Mouse (Mus musculus): ENCODE measurements around the gene Pln.
A peak's percentile ranks its signal among the peaks of the same experiment; 100 is the strongest.

The Pln gene

DNA sequence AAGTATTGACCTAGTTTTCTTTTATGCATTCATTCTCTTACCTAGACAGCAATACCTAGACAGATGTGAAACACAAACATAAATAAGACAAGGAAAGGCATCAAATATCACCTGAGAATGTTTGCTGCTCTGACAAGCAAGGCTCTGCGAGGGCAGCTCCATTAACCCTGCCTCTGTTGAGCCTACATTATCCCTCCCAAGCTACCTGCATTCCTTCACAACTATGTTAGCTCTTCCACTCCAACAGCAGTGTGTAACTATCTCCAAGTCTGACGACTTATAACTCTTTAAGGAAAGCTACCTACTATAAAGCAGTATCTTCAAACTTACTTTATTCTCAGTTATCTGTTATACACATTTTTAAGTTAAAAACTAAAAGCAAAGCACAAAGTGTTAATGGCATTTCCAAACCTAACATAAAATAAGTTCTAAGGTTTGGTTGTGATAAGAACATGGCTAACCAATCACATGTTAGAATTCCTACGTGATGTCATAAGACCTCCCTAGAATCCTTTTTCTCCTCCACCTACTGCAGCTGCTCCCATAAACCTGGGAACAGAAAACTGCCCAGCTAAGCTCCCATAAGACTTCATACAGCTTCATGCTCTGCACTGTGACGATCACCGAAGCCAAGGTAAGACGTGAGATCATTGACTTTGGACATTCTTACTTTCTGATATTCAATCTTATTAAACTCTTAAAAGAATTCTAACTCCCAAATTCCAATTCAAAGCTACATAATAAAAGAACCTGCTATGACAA lies at the start of gene Pln:
Gene Pln, plus strand, starts transcription at position 506 of the 762 bp plus-strand sequence.
- no peak for DNase-seq (ENCODE audit: low read depth in 1 of 2, low spot score in 2 of 2)

GRCm38 (mm10) chr10:53305867-53306266 lies 31.6 kb upstream of the Pln start:
- no peak for DNase-seq (ENCODE audit: low read depth in 1 of 2, low spot score in 2 of 2)

- no peak for DNase-seq (ENCODE audit: low read depth in 1 of 2, low spot score in 2 of 2)
Observed at GRCm38 (mm10) chr10:53306674-53307073, 30.8 kb upstream of the Pln start.

GRCm38 (mm10) chr10:53323367-53323766 lies 14.1 kb upstream of the Pln start:
- DNase-seq (ENCODE audit: low read depth in 1 of 2, low spot score in 2 of 2): no peak

GRCm38 (mm10) chr10:53324663-53325062 lies 12.8 kb upstream of the Pln start:
- no peak for DNase-seq (ENCODE audit: low read depth in 1 of 2, low spot score in 2 of 2)

DNA sequence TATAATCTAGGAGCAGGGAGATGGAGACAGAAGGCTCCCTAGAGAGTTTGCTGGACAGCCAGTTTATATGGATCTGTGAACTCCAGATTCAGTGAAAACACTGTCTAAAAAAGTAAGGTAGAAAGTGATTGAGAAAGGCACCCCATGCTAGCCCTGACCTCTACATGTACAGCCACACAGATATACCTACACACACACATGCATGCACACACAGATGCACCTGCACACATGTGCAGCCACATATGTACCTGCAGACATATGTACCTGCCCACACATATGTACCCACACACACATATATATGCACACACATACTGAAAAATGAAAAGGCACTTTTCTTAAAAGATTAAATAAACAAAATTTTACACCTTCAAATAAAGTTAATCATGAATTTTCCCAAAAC lies 11.1 kb upstream of the Pln start:
- no peak for DNase-seq (ENCODE audit: low read depth in 1 of 2, low spot score in 2 of 2)

- no peak for DNase-seq (ENCODE audit: low read depth in 1 of 2, low spot score in 2 of 2)
Observed at GRCm38 (mm10) chr10:53329257-53329656, 8.2 kb upstream of the Pln start.

GRCm38 (mm10) chr10:53332752-53333151 lies 4.7 kb upstream of the Pln start:
- no peak for DNase-seq (ENCODE audit: low read depth in 1 of 2, low spot score in 2 of 2)

DNA sequence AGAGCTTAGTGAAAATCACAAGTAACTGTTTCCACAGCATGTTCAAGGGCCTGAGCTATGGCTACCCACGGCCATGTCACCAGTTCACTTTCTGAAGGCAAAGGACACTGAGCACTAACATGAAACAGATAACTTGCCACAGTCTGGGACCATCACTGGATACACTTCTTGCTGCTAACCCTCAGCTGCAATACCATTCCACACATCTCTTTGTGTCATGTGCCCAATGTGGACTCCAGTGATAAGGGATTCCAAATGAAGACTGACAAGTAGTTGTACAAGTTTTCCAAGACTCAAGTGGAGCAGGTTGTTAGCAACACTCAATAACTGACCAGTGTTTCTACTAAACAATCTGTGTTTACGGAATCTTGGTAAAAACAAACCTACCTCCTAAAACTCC lies 2.2 kb upstream of the Pln start:
- DNase-seq (ENCODE audit: low read depth in 1 of 2, low spot score in 2 of 2): no peak

- DNase-seq (ENCODE audit: low read depth in 1 of 2, low spot score in 2 of 2): no peak
Observed at GRCm38 (mm10) chr10:53335974-53336373, 1.5 kb upstream of the Pln start.

GRCm38 (mm10) chr10:53339045-53339444 lies 1.6 kb downstream of the Pln start:
- no peak for DNase-seq (ENCODE audit: low read depth in 1 of 2, low spot score in 2 of 2)

DNA sequence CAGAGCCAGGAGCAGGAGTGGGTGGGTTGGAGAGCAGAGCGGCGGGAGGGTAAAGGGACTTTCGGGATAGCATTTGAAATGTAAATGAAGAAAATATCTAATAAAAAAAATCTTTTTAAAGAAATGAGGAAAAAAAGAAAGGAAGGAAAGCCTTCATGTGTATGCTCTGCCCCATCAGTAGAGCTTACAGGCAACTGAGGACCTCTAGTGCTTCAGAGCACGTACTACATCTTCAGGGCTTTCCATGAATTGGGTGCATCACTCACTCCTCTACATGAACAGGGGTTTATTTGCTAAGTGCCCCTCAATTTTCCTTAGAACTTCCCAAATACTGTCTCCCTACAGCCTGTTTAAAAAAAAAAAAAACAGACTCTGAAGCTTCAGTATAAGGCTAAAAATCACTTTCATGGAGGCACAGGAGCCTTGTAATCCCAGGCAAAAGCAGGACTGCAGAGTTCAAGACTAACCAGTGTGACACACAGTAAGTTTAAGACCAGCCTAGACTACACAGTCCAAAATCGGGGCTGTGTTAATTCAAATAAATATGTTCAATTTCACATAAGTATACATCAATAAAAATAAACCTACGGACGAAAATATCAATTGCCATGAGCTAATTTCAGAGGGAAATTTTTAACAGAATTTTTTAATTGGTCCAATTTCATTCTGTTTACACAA lies 4.0 kb downstream of the Pln start:
- DNase-seq (ENCODE audit: low read depth in 1 of 2, low spot score in 2 of 2): no peak

GRCm38 (mm10) chr10:53342166-53342728 lies 4.8 kb downstream of the Pln start:
- no peak for DNase-seq (ENCODE audit: low read depth in 1 of 2, low spot score in 2 of 2)

- no peak for DNase-seq (ENCODE audit: low read depth in 1 of 2, low spot score in 2 of 2)
Observed at GRCm38 (mm10) chr10:53343384-53343783, 5.9 kb downstream of the Pln start.

DNA sequence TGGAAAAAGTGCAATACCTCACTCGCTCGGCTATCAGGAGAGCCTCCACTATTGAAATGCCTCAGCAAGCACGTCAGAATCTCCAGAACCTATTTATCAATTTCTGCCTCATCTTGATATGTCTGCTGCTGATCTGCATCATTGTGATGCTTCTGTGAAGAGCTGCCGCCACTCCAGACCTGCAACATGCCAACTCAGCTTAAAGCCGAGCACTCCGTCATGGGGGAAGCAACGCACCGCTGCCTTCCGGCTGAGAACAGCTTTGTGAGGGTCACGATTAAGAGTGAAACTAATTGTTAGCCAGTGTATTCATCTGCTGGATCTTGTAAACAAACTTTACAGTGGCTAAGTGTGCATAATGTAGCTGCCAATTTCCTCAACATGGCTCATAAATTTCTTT lies 6.4 kb downstream of the Pln start:
- DNase-seq (ENCODE audit: low read depth in 1 of 2, low spot score in 2 of 2): no peak

- DNase-seq (ENCODE audit: low read depth in 1 of 2, low spot score in 2 of 2): no peak
Observed at GRCm38 (mm10) chr10:53345508-53345907, 8.0 kb downstream of the Pln start.

GRCm38 (mm10) chr10:53346506-53346905 lies 9.0 kb downstream of the Pln start:
- DNase-seq (ENCODE audit: low read depth in 1 of 2, low spot score in 2 of 2): no peak

DNA sequence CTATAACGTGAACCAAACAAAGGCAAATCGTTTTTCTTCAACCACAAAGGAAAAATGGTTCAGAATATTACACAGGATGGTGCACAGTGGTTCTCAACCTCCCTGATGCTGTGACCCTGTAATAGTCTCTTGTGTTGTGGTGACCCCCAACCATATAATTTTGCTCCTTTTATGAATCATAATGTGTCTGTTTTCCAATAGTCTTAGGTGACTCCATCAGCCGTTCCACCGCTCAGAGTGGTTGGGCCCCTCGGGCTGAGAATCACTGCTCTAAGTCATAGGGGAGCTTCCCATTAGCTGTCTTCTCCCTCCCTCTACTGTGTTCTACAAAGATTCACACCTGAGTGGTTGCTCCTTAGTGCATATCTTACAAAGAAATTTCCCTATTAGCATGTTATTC lies 9.4 kb downstream of the Pln start:
- DNase-seq (ENCODE audit: low read depth in 1 of 2, low spot score in 2 of 2): no peak

DNA sequence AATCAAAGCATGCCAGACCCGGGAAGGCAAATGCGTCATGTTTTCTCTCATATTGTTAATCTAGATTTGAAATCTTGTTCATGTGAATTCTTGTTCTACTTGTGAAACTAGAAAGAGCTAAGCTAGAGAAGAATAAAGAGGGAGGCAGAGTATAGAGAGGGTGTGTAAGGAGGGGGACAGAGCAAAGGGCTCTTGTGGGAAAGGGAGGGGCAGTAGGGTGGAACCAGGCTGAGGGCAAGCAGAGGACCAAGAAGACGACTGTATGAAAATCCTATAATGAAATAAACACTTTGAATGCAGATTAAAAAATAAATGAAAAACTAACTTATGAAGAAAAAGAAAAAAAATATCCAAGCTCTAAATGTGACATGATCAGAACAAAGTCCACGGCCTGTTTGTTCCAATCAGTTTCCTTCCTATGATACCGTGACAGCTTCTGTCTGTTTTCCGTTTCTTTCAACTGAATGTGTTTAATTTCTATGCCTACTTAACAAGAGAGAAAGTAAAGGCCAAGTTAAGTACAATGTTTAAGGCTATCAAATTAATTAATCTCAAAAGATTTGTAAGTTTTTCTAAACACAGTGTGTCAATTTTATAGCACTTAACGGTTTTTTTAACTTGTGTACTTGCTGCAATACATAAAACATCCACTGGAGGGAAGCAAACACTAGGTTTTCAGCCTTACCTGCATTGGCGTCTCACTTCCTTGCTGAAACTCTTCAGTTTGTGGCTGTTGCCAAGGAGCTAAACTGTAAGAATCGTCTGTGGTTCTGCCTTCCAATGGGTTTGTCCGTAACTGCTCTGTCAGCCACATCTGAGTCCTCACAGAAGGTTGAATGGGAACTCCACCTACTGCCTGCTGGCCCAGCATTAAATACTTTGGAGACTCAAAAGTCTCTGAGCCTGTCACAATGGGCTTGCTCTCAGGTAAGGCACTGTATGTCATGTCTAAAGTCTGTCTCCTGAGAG lies 10.6 kb downstream of the Pln start:
- DNase-seq (ENCODE audit: low read depth in 1 of 2, low spot score in 2 of 2): peak; percentile 10 to 21

DNA sequence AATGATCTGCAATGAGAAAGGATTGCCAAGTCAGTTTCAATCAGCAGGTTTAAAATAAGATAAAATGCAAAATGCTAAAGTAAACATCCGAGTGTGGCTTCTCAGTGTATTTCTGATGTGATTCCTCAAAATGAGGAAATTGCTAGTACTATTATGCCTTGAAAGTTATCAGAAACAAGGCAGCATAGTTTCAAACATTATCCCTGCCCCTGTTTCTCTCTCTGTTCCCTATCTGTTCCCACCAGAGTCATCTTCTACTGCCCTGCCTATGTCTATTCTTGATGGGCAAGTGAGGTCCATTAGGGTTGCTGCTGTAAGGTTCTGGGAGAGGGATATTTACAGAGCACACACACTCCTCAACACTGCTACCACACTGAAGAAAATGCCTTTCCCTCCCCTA lies 11.8 kb downstream of the Pln start:
- no peak for DNase-seq (ENCODE audit: low read depth in 1 of 2, low spot score in 2 of 2)

- DNase-seq (ENCODE audit: low read depth in 1 of 2, low spot score in 2 of 2): no peak
Observed at GRCm38 (mm10) chr10:53353665-53354064, 16.2 kb downstream of the Pln start.
